Mouse (Mus musculus) intestine, postnatal 0 days (tissue): ENCODE measurements around the gene Lrrn4cl. TPM values are rescaled to one million over a fixed set of nuclear protein-coding genes. Genes with fewer than 3 reads are reported as not detected.
"Not testable (repeated sequence)": the region's sequence is repeated elsewhere in the genome, so short reads cannot be mapped to it uniquely, and the experiment has no call there.

Experiments used
- ATAC-seq: fragments of 200-750 bp; cut with Nextera tagmentation; 2 replicates; pipeline ENCODE4 v1.8.0; 2017; ENCODE audit warnings: mild to moderate bottlenecking, moderate TSS enrichment, moderate library complexity
- H3K27ac ChIP-seq: fragments of 300-500 bp; sonication (generic); 2 replicates; pipeline ENCODE4 v1.5.1; 2014; ENCODE audit warnings: mild to moderate bottlenecking, low read depth, low read length, moderate library complexity
- H3K27me3 ChIP-seq: fragments of 300-500 bp; sonication (generic); replicated peaks from 2 replicates; pipeline ENCODE4 v1.6.1; 2014; ENCODE audit warnings: low read length, mixed read lengths; ENCODE audit not compliant: control insufficient read depth, insufficient read depth
- H3K36me3 ChIP-seq: fragments of 300-500 bp; sonication (generic); 2 replicates; pipeline ENCODE4 v1.6.1; 2014; ENCODE audit warnings: mild to moderate bottlenecking, moderate library complexity; ENCODE audit not compliant: control insufficient read depth, insufficient read depth
- H3K4me1 ChIP-seq: fragments of 300-500 bp; sonication (generic); replicated peaks from 2 replicates; pipeline ENCODE4 v1.6.1; 2014; ENCODE audit warnings: antibody characterized with exemption, low read length, mixed read lengths; ENCODE audit not compliant: control insufficient read depth, insufficient read depth
- H3K4me2 ChIP-seq: fragments of 300-500 bp; sonication (generic); replicated peaks from 2 replicates; pipeline ENCODE4 v1.6.1; 2014; ENCODE audit warnings: low read depth, mild to moderate bottlenecking, moderate library complexity
- H3K4me3 ChIP-seq: fragments of 300-500 bp; sonication (generic); 2 replicates; pipeline ENCODE4 v1.5.1; 2014; ENCODE audit warnings: low read depth, low read length
- H3K9ac ChIP-seq: fragments of 300-500 bp; sonication (generic); 2 replicates; pipeline ENCODE4 v1.6.1; 2014; ENCODE audit warnings: mild to moderate bottlenecking, low read depth, low read length
- H3K9me3 ChIP-seq: fragments of 300-500 bp; sonication (generic); 2 replicates; pipeline ENCODE4 v1.6.1; 2016; ENCODE audit warnings: mixed run types; ENCODE audit not compliant: control insufficient read depth
- CTCF ChIP-seq: sonication (generic); IDR thresholded peaks from 2 replicates; pipeline ENCODE4 v1.5.1; 2016; ENCODE audit warnings: low read depth, mild to moderate bottlenecking, control low read depth, antibody characterized with exemption, moderate library complexity
- WGBS: fragments of 180-500 bp; shearing (Covaris S2); extraction: QIAGEN DNeasy Blood & Tissue Kit; methylation state at CpG from one replicate; pipeline ENCODE4 v1.1.7; 2014; 5-methylcytosine and 5-hydroxymethylcytosine counted together
- polyA plus RNA-seq: library from polyadenylated mRNA; unstranded; fragments of >200 nt; fragmentation: Nextera tagmentation; extraction: Ambion mirVana; gene quantifications from 2 replicates; pipeline ENCODE4 v1.2.1, GENCODE M21; 2015

The Lrrn4cl gene
- polyA plus RNA-seq, 1 experiment from 2014 or later = 2.2 TPM

- Histone ChIP-seq H3K9ac (no peak overlapping the region), H3K36me3 (no peaks in the 10 kb centered on the region), H3K4me1 (no peaks in the 10 kb centered on the region), H3K9me3 (no peaks in the 10 kb centered on the region), H3K27me3 (no peaks in the 10 kb centered on the region), H3K4me3 (no peak overlapping the region), H3K27ac (no peak overlapping the region), H3K4me2 (no peak overlapping the region)
- 31% methylated on average over 4 of the region's 4 CpGs for WGBS
- no peak for ATAC-seq
- TF ChIP-seq CTCF = peak; percentile 79
These were observed 7.1 kb downstream of the Lrrn4cl start for GRCm38 (mm10) chr19:8857689-8858088.

DNA sequence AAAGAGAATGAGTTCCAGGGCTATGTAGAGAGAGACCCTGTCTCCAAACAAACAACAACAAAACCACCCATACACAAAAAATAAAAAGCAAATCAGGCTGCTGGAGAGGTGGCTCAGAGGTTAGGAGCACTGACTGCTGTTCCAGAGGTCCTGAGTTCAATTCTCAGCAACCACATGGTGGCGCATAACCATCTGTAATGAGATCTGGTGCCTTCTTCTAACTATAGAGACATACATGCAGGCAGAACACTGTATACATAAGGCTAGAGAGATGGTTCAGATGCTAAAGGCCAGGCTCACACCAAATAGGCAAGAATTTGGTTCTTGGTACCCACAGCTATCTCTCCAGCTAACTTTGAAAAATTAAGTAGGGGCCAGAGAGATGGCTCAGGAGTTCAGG, 8.4 kb downstream of the Lrrn4cl start:
- TF ChIP-seq CTCF = peak; percentile 69

DNA sequence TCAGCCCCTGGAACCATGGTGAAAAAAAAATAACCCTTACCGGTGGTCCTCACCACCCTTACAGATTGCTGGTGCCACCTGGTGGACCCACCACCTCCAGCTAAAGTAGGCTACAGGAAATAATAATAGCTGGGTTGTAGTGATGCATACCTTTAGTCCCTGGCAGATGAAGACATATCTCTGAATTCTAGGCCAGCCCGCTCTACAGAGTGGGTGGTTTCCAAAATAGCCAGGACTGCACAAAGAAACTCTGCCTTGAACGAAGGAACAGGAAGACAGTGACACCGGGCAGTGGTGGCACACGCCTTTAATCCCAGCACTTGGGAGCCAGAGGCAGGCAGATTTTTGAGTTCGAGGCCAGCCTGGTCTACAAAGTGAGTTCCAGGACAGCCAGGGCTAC, 13.7 kb downstream of the Lrrn4cl start:
- no peaks in the 10 kb centered on the region for H3K9me3 ChIP-seq
- H3K9ac ChIP-seq = no peak overlapping the region
- ATAC-seq = no peak
- H3K4me3 ChIP-seq = no peak overlapping the region
- H3K4me1 ChIP-seq = no peaks in the 10 kb centered on the region
- no peak overlapping the region for H3K4me2 ChIP-seq
- TF ChIP-seq CTCF = no peak
- H3K36me3 ChIP-seq = no peaks in the 10 kb centered on the region
- H3K27me3 ChIP-seq = no peaks in the 10 kb centered on the region
- H3K27ac ChIP-seq = no peak overlapping the region
- 84% methylated on average over 6 of the region's 6 CpGs for WGBS

More for the DNA sequence above, 8.4 kb downstream of the Lrrn4cl start:
- H3K9me3 ChIP-seq = no peaks in the 10 kb centered on the region
- H3K36me3 ChIP-seq = no peaks in the 10 kb centered on the region
- H3K9ac ChIP-seq = no peak overlapping the region
- no peak for ATAC-seq
- no peak overlapping the region for H3K4me2 ChIP-seq
- H3K27me3 ChIP-seq = no peaks in the 10 kb centered on the region
- H3K4me3 ChIP-seq = no peak overlapping the region
- 17% methylated on average over 1 of the region's 1 CpGs for WGBS
- no peaks in the 10 kb centered on the region for H3K4me1 ChIP-seq
- no peak overlapping the region for H3K27ac ChIP-seq

DNA sequence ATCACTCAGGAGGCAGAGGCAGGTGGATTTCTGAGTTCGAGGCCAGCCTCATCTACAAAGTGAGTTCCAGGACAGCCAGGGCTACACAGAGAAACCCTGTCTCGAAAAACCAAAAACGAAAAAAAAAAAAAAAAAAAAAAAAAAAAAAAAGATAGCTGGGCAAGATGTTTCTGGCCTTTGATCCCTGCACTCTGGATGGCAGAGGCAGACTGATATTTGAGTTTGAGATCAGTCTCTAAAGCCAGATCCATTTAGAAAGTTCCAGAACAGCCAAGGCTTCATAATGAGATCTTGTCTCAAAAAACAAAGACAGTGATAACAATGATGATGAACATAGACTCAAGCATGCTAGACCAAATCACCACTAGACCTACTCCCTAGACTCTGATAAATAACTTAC, 19.8 kb downstream of the Lrrn4cl start:
- Histone ChIP-seq H3K9ac (peak overlapping the region; percentile 89; the same call in 1 of the 2 replicates), H3K36me3 (peaks cover 22% of the 10 kb centered on the region), H3K27ac (peak overlapping the region; percentile 87; the same call in 1 of the 2 replicates), H3K4me2 (peak overlapping the region; percentile 86), H3K4me3 (peak overlapping the region; percentile 80)
- ATAC-seq, H3K4me1 ChIP-seq, H3K27me3 ChIP-seq, H3K9me3 ChIP-seq: not testable (repeated sequence)
- 79% methylated on average over 3 of the region's 3 CpGs for WGBS

DNA sequence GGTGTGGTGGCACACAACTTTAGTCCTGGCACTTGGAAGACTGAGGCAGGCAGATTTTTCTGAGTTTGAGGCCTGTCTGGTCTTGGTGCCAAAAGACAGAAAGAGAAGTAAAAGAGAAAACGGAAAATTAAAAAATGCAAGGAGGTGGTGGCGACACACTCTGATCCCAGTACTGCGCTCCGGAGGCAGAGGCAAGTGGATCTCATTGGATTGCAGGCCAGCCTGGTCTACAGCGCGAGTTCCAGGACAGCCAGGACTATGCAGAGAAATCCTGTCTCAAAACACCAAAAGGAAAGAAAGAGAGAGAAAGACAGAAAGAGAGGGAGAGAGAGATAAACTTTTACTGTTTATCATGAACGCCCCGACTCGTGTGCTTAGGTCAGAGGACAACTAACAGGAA, 20.3 kb downstream of the Lrrn4cl start:
- ATAC-seq = peak; percentile 12; the same call in 1 of the 2 replicates

GRCm38 (mm10) chr19:8871267-8872186, 21.0 kb downstream of the Lrrn4cl start, which contains the start of gene Ubxn1:
TSS of gene Ubxn1 (plus strand) at chr19:8871496.
- Histone ChIP-seq H3K9me3 (no peaks in the 10 kb centered on the region), H3K27ac (peak within 1 kb of the TSS; percentile 87), H3K27me3 (no peaks in the 10 kb centered on the region), H3K9ac (peak within 1 kb of the TSS; percentile 89), H3K4me2 (peak within 1 kb of the TSS; percentile 86), H3K36me3 (peaks cover 32% of the 10 kb centered on the region), H3K4me3 (peak within 1 kb of the TSS; percentile 80), H3K4me1 (0 out of 2 replicates have a peak, but pooled peaks cover 3% of the 10 kb centered on the region)
- WGBS = under 1% methylated on average over 59 of the region's 59 CpGs
- TF ChIP-seq CTCF = no peak
- ATAC-seq = peak; percentile 96

More for the DNA sequence above, 20.3 kb downstream of the Lrrn4cl start:
- TF ChIP-seq CTCF = no peak
- H3K27me3 ChIP-seq = no peaks in the 10 kb centered on the region
- H3K9me3 ChIP-seq = no peaks in the 10 kb centered on the region
- H3K9ac ChIP-seq = peak overlapping the region; percentile 89
- WGBS = 38% methylated on average over 9 of the region's 9 CpGs
- H3K4me2 ChIP-seq = peak overlapping the region; percentile 86
- H3K27ac ChIP-seq = peak overlapping the region; percentile 87
- 0 out of 2 replicates have a peak, but pooled peaks cover 3% of the 10 kb centered on the region for H3K4me1 ChIP-seq
- H3K36me3 ChIP-seq = peaks cover 27% of the 10 kb centered on the region
- peak overlapping the region; percentile 80 for H3K4me3 ChIP-seq
